Mouse (Mus musculus) small intestine, adult 2 months (tissue): ENCODE measurements around the gene Fam32a. TPM values are rescaled to one million over a fixed set of nuclear protein-coding genes. Genes with fewer than 3 reads are reported as not detected.

Source experiments
- H3K27ac ChIP-seq: fragments of 200-500 bp; 2 replicates; pipeline ENCODE4 v1.5.1; 2012; ENCODE audit warnings: low read depth, low read length, control low read depth, inconsistent platforms; ENCODE audit not compliant: insufficient read depth
- H3K27me3 ChIP-seq: fragments of 200-500 bp; 2 replicates; pipeline ENCODE4 v1.6.1; 2012; ENCODE audit warnings: mild to moderate bottlenecking, moderate library complexity, low read length, inconsistent platforms; ENCODE audit not compliant: control insufficient read depth, insufficient read depth
- H3K36me3 ChIP-seq: fragments of 200-500 bp; 2 replicates; pipeline ENCODE4 v1.6.1; 2012; ENCODE audit warnings: mild to moderate bottlenecking, low read length, control low read depth, inconsistent platforms; ENCODE audit not compliant: control insufficient read depth, insufficient read depth
- H3K4me1 ChIP-seq: fragments of 200-500 bp; 2 replicates; pipeline ENCODE4 v1.6.1; 2012; ENCODE audit warnings: low read length, inconsistent platforms, mixed read lengths; ENCODE audit not compliant: control insufficient read depth, insufficient read depth, insufficient read length
- H3K4me3 ChIP-seq: fragments of 200-500 bp; 2 replicates; pipeline ENCODE4 v1.5.1; 2012; ENCODE audit warnings: low read depth, mild to moderate bottlenecking, control low read depth, inconsistent platforms, low read length, moderate library complexity
- CTCF ChIP-seq: fragments of 200-500 bp; IDR thresholded peaks from 2 replicates; pipeline ENCODE4 v1.5.1; 2012; ENCODE audit warnings: low read depth, mild to moderate bottlenecking, control low read depth, inconsistent platforms, low read length, moderate library complexity, mixed read lengths; ENCODE audit not compliant: insufficient replicate concordance, insufficient read length; ENCODE audit errors: extremely low read depth
- POLR2A ChIP-seq: fragments of 200-500 bp; IDR thresholded peaks from 2 replicates; pipeline ENCODE4 v1.6.1; 2012; ENCODE audit warnings: low read depth, mild to moderate bottlenecking, control low read depth, inconsistent platforms, low read length, moderate library complexity
- WGBS: fragments of 180-500 bp; shearing (Covaris S2); methylation state at CpG from one replicate; pipeline ENCODE4 v1.1.7; 2018; 5-methylcytosine and 5-hydroxymethylcytosine counted together
- polyA plus RNA-seq: library from polyadenylated mRNA; depleted of rRNA; stranded (reverse); fragments of >200 nt; gene quantifications from 2 replicates; pipeline ENCODE4 v1.2.3, GENCODE M21; 2012

The Fam32a gene
- polyA plus RNA-seq, 1 experiment = 35.5 TPM

GRCm38 (mm10) chr8:72213536-72213935, 6.0 kb upstream of the Fam32a start, which contains the start of gene Gm11034:
Gm11034 (minus strand) TSS chr8:72213636.
- WGBS = 70% methylated on average over 4 of the region's 4 CpGs
- H3K27ac ChIP-seq = no peak within 1 kb of the TSS
- peaks cover 10% of the 10 kb centered on the region; the same call in 1 of the 2 replicates for H3K4me1 ChIP-seq
- TF ChIP-seq POLR2A (no peak), CTCF (no peak)
- H3K36me3 ChIP-seq = no peaks in the 10 kb centered on the region
- H3K27me3 ChIP-seq = no peaks in the 10 kb centered on the region
- H3K4me3 ChIP-seq = no peak within 1 kb of the TSS

DNA sequence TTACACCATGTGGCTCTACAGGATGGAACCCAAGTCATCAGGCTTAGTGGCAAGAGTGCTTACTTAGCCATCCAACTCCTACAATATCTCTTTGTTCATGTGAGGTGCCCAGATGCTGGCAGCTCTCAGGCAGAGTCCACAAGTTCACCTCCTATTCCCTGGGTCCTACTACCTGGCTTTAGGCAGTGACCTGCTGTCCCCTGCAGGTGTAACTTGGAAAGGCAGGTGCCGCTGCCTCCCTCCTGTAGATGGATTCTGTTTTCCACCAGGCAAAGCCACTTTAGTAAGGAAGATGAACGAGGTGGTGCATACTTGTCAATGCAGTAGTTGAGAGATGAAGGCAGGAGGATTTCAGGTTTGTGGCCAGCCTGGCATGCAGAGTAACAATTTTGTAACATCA, 4.5 kb upstream of the Fam32a start:
- Histone ChIP-seq H3K27ac (peak overlapping the region; percentile 2; the same call in 1 of the 2 replicates), H3K4me3 (no peak overlapping the region), H3K27me3 (no peaks in the 10 kb centered on the region), H3K4me1 (peaks cover 9% of the 10 kb centered on the region; the same call in 1 of the 2 replicates), H3K36me3 (no peaks in the 10 kb centered on the region)
- TF ChIP-seq CTCF = peak; percentile 77; the same call in 1 of the 2 replicates
- no peak for TF ChIP-seq POLR2A
- WGBS = 28% methylated on average over 2 of the region's 2 CpGs

GRCm38 (mm10) chr8:72215871-72216270, 3.7 kb upstream of the Fam32a start:
- Histone ChIP-seq H3K4me1 (0 out of 2 replicates have a peak, but pooled peaks cover 2% of the 10 kb centered on the region), H3K4me3 (no peak overlapping the region), H3K36me3 (no peaks in the 10 kb centered on the region), H3K27ac (peak overlapping the region; percentile 69), H3K27me3 (no peaks in the 10 kb centered on the region)
- WGBS = 26% methylated on average over 1 of the region's 1 CpGs
- no peak for TF ChIP-seq POLR2A
- no peak for TF ChIP-seq CTCF

DNA sequence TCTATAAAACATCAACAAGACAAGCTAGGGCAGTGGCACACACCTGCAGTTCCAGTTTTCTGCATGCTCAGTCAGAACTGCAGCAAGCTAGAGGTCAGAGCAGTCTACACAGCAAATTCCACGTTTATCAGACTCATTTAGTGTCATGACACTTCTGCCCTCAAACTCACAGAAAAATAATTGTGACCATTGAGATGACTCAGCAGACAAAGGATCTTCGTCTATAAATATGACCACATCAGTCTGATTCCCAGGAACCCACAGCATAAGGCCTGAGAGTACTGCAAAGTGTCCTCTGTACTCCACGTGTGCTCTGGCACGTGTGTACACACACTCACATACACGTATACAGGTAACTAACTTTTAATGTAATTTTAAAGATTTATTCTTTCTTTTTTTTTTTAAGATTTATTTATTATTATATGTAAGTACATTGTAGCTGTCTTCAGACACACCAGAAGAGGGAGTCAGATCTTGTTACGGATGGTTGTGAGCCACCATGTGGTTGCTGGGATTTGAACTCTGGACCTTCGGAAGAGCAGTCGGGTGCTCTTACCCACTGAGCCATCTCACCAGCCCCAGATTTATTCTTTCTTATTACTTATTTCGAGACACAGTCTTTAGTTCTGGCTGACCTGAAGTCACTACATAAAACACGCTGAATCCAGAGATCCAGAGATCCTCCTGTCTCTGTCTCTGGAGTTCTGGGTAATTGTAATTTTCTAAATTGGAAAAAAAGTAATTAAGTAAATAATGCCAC, 569 bp upstream of the Fam32a start:
- TF ChIP-seq POLR2A (no peak), CTCF (no peak)
- Histone ChIP-seq H3K27ac (no peak overlapping the region), H3K4me1 (no peaks in the 10 kb centered on the region), H3K36me3 (peaks cover 17% of the 10 kb centered on the region), H3K4me3 (no peak overlapping the region), H3K27me3 (no peaks in the 10 kb centered on the region)
- 62% methylated on average over 10 of the region's 10 CpGs for WGBS

GRCm38 (mm10) chr8:72220758-72221157, 1.2 kb downstream of the Fam32a start:
- WGBS = 77% methylated on average over 4 of the region's 4 CpGs
- peaks cover 18% of the 10 kb centered on the region for H3K36me3 ChIP-seq
- no peak overlapping the region for H3K27ac ChIP-seq
- H3K4me1 ChIP-seq = no peaks in the 10 kb centered on the region
- H3K4me3 ChIP-seq = no peak overlapping the region
- H3K27me3 ChIP-seq = no peaks in the 10 kb centered on the region
- TF ChIP-seq POLR2A (no peak), CTCF (peak; percentile 33; the same call in 1 of the 2 replicates)

DNA sequence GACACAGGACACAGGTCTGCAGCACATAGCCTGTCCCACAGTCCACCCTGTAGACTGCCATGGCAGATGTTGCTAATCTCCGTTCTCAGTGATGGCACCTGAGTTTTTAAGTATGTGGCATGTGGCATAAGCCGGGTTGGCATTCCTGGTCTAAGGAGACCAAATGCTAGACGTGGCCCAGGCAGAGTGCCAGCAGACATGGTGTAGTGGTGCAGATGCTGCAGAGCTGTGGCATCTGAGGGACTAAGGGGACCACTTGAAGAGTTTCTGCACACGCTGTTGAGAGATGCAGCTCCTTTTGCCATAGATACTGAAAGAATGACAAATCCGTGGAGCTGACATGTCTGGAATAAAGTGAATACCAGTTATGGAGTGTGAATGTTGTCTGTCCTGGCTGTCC, 3.1 kb downstream of the Fam32a start:
- H3K27me3 ChIP-seq = no peaks in the 10 kb centered on the region
- 87% methylated on average over 5 of the region's 5 CpGs for WGBS
- peaks cover 18% of the 10 kb centered on the region for H3K36me3 ChIP-seq
- no peak overlapping the region for H3K27ac ChIP-seq
- H3K4me1 ChIP-seq = no peaks in the 10 kb centered on the region
- TF ChIP-seq POLR2A (no peak), CTCF (no peak)
- no peak overlapping the region for H3K4me3 ChIP-seq

- peak within 1 kb of the TSS; percentile 95 for H3K27ac ChIP-seq
- under 1% methylated on average over 54 of the region's 54 CpGs for WGBS
- H3K36me3 ChIP-seq = no peaks in the 10 kb centered on the region
- peaks cover 20% of the 10 kb centered on the region for H3K4me1 ChIP-seq
- peak within 1 kb of the TSS; percentile 63 for H3K4me3 ChIP-seq
- H3K27me3 ChIP-seq = no peaks in the 10 kb centered on the region
- TF ChIP-seq POLR2A (peak; percentile 43; the same call in 1 of the 2 replicates), CTCF (peak; percentile 60; the same call in 1 of the 2 replicates)
Observed at GRCm38 (mm10) chr8:72239499-72240402, 20.2 kb downstream of the Fam32a start, which contains the start of gene Ap1m1. Ap1m1 (plus strand) TSS chr8:72240018.
